Mouse (Mus musculus): ENCODE measurements at regions not wholly inside any gene's neighbourhood (a gene's known extent, or its start where the extent isn't known, plus 50 kb on each side); places are given as distances from the start of the nearest gene placed in this dataset.

DNA sequence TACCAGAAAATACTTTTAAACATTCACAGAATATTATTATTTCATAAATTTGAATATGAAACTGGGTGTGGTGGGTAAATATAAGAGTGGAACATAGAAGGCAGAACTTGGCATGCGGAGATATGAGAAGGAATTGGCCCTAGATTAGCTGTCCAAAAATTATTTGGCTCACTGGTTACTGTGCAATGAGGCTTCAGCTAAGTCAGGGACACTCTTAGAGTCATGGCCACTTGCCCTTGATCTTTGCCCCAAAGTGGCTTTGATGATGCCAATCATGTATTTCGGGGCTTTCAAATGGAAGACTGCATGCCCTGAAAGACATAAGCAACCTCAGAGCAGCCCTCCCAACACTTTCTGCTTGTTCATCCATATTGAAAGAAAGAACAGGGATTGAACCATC is 76.9 kb downstream of the Pxdc1 start:
- no peak for DNase-seq
- intact Hi-C loops (cut with DNase I; ENCODE audit: low total_unique reads) = no loop called here

DNA sequence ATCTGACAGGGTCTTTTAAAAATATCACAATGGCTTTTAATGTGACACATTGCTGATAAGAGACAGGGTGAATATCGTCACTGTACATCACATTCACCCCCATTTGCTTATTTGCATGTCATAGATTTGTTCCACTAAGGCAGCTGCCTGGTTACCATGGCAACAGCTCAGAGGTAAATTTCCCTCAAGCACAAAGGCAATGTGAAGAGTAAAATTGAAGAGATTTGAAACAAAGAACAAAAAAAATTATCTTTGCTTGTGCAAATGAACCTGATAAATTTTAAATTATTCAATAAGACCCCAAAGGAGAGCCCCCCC is 77.3 kb downstream of the Pxdc1 start:
- intact Hi-C loops (cut with DNase I; ENCODE audit: low total_unique reads) = no loop called here
- DNase-seq = no peak

GRCm38 (mm10) chr13:34575179-34575996 is 77.9 kb downstream of the Pxdc1 start:
- DNase-seq = peak; percentile 5
- intact Hi-C loops (cut with DNase I; ENCODE audit: low total_unique reads) = no loop called here

GRCm38 (mm10) chr13:34569312-34569711 is 84.0 kb downstream of the Pxdc1 start:
- no peak for DNase-seq
- intact Hi-C loops (cut with DNase I; ENCODE audit: low total_unique reads) = no loop called here

DNA sequence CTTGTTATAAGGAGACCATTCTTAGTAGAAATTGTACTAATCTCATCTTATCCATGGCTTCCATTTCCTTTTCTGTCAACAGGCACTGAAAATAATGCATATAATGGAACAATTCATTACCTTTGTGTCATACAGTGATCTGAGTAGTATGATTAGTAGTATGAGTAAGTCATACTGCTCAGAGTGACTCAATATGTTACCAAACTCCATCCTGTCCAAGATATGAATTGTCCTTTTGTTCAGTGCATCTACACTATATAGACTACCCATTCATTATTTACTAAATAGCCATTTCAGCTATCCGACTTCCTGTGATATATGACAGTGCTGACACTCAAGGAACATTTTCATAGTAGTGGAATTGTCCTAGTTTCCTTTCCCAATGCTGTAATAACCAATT is 86.6 kb downstream of the Pxdc1 start:
- DNase-seq = no peak

GRCm38 (mm10) chr13:34550130-34550884 is 103.0 kb downstream of the Pxdc1 start:
- DNase-seq = no peak
- intact Hi-C loops (cut with DNase I; ENCODE audit: low total_unique reads) = no loop called here

More for the DNA sequence above, 86.6 kb downstream of the Pxdc1 start:
- intact Hi-C loops (cut with DNase I; ENCODE audit: low total_unique reads) = no loop called here

DNA sequence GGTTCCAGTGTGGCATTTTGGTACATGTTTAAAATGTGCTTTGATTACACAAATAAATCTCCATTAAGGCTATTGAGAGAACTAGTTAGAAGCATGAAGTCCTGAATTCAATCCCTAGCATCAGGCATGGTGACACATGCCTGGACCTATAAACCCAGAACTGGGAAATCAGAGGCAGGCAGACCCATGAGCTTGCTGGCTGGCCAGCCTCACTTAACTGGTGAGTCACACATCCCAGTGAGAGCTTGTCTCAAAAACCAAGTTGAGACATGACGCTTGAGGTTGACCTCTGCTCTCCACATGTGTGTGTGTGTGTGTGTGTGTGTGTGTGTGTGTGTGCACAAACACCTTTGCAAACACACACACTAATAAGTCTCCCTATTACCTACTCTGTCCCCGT is 112.6 kb downstream of the Pxdc1 start:
- DNase-seq = no peak
- intact Hi-C loops (cut with DNase I; ENCODE audit: low total_unique reads) = no loop called here

- intact Hi-C loops (cut with DNase I; ENCODE audit: low total_unique reads) = no loop called here
- DNase-seq = no peak
Observed at GRCm38 (mm10) chr13:34533896-34534295, 119.4 kb downstream of the Pxdc1 start.

DNA sequence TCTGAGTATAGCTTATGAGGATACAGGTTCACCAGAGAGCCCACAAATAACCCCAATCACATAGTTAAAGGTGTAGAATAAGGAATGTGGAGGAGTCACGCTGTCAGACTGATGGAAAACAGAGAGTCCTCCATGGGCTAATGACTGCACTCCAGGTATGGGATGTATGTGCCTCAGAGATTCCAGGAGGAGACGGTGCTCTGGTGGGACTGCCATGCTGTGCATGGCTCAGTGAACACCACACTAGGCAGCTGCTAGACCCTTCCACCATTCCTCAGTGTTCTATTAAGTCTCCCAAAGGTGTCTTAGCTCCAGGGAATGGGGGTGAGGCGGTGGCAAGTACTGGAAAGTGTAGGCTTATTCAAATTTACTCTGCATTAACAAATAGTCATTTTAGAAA is 142.0 kb downstream of the Pxdc1 start:
- intact Hi-C loops (cut with DNase I; ENCODE audit: low total_unique reads) = no loop called here
- no peak for DNase-seq

GRCm38 (mm10) chr13:34507224-34507623 is 146.1 kb downstream of the Pxdc1 start:
- no peak for DNase-seq
- intact Hi-C loops (cut with DNase I; ENCODE audit: low total_unique reads) = no loop called here

DNA sequence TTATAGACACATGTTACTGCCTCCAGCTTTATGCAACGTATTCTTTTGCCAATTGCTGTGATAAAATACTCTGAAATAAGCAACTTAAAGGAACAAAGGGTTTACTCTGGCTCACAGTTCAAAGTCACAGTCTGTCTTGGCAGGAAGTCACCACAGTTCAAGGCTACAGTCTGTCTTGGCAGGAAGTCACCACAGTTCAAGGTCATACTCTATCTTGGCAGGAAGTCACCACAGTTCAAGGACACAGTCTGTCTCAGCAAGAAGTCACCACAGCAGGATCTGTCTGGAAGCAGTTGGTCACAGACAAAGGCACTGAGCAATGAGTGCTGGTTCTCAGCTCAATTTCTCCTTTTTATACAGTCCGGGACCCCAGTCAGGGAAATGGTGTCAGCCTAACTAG is 147.4 kb downstream of the Pxdc1 start:
- intact Hi-C loops (cut with DNase I; ENCODE audit: low total_unique reads) = no loop called here

GRCm38 (mm10) chr13:34504879-34505278 is 148.4 kb downstream of the Pxdc1 start:
- no peak for DNase-seq
- intact Hi-C loops (cut with DNase I; ENCODE audit: low total_unique reads) = no loop called here

More for the DNA sequence above, 147.4 kb downstream of the Pxdc1 start:
- DNase-seq = no peak

DNA sequence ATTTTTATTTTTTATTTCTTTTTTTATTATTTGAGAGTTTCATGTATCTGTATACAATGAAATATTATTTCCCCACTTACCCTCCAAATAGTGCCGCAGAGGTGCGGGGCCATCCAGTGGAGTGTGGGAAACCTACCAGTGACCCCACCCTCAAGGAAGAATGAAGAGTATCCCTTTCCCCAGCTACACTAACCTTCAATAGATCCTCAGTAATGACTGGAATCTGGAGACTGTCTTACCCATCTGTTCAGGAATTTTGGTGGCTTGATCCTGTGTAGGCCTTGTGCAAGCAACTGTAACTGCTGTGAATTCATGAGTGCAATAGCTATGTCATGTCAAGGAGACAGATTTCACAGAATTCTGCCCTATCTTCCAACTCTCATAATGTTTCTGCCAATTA is 153.9 kb upstream of the Slc22a23 start:
- DNase-seq = no peak
- intact Hi-C loops (cut with DNase I; ENCODE audit: low total_unique reads) = no loop called here

DNA sequence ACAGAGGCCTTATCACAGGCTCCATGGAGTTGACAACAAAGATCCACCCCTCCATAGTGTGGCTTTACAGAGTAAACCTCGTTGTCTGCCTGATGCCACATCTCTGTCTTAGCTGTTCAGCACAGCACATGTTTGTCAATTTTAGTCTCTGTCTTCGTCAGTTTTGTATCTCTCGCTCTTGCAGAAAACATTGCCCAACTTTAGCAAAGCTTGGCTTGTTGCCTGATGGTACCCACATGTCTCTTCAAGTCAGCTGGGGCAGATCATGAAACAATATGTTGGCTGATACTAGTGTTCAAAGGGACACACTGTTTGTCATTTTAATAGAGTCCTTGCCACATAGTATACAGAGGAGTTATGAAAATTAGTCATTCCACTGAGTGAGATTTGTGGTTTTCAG is 152.7 kb upstream of the Slc22a23 start:
- intact Hi-C loops (cut with DNase I; ENCODE audit: low total_unique reads) = no loop called here
- no peak for DNase-seq

DNA sequence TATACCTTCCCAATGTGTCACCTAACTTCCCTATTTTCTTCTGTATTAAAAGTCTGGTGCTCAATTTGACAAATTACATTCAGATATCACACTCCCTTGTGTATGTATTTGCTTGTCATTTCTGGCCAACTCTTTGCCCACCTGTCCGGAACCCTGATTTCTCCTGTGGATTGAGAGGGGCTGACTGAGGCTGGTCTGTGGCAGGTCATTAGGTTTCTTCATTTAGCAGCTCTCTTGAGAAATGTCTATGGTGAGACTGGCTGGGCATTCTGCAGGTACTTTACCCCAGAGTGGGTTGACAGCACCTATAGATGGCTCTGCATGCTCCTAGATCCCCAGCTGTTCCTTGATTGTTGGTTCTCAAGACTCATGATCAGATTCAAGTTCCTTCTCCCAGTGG is 139.8 kb upstream of the Slc22a23 start:
- intact Hi-C loops (cut with DNase I; ENCODE audit: low total_unique reads) = no loop called here
- DNase-seq = no peak

GRCm38 (mm10) chr13:34481461-34481860 is 136.5 kb upstream of the Slc22a23 start:
- intact Hi-C loops (cut with DNase I; ENCODE audit: low total_unique reads) = no loop called here
- DNase-seq = no peak

- intact Hi-C loops (cut with DNase I; ENCODE audit: low total_unique reads) = no loop called here
- DNase-seq = no peak
Observed at GRCm38 (mm10) chr13:34470410-34470809, 125.4 kb upstream of the Slc22a23 start.

GRCm38 (mm10) chr13:34469568-34469967 is 124.6 kb upstream of the Slc22a23 start:
- peak; percentile 63 for DNase-seq
- intact Hi-C loops (cut with DNase I; ENCODE audit: low total_unique reads) = no loop called here

DNA sequence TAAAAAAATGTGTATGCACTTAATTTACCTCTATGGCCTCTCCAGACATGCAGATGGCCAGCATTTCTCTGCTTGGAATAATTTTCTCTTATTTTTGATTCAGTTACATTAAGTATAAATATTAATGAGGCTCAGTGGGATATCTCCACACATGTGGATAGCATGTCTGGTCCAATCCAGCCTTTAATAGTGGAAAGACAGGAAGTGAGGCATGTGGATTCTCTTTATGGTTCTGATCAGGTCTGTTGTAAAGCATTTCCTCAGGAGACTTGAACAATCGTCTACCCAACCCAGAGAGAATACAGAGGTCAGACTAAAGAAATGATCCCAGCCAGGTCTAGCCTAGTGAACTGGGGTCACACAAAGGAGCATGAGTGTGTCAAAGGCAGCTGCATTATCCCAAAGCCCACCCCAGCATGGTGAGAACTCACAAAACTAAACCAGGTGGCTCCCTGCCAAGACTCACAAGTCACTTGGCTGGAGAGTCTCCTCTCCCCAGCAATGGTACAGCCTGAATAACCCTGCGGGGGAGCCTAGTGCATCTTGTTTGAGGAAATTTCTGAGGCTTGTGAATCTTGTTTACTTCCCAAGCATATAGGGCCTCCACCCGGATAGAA is 123.3 kb upstream of the Slc22a23 start:
- intact Hi-C loops (cut with DNase I; ENCODE audit: low total_unique reads) = no loop called here
- DNase-seq = no peak

DNA sequence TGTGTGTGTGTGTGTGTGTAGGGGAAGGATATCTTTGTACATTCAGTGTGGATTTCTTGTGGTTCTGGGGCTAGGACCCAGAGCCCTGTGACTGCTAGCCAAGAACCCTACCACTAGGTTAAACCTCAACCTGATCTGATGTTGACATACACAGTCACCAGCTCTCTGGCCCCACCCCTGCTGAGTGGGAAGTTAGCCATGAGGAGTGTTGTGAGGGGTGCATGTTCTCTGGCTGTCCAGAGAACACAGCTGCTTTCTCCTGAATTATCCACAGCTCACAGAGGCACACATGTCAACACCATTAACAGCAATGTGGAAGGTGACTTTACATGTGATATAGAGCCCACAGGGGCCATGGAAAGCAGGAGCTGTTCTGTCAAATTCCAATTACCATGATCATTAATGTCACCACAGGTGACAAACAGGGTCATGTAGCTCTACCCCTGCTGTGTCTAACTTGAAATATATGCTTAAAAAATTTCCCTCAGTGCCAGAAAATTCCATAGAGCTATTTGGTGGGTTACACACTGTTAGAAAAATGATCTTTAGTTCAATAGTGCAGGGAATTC is 121.0 kb upstream of the Slc22a23 start:
- intact Hi-C loops (cut with DNase I; ENCODE audit: low total_unique reads) = no loop called here

More for the DNA sequence above, 121.0 kb upstream of the Slc22a23 start:
- DNase-seq = no peak
